Mouse (Mus musculus) heart, postnatal 0 days (tissue): ENCODE data around the gene Hamp. TPM values are rescaled to one million over a fixed set of nuclear protein-coding genes. Genes with fewer than 3 reads are reported as not detected.

ENCODE experiments used
- ATAC-seq: fragments of 200-750 bp; cut with Nextera tagmentation; 2 replicates; pipeline ENCODE4 v1.8.0; 2017; ENCODE audit warnings: low read depth, moderate number of reproducible peaks, moderate library complexity; ENCODE audit not compliant: insufficient read depth
- DNase-seq: peaks from one replicate; pipeline ENCODE4 v3.0.0-alpha.2; 2016; ENCODE audit warnings: low spot score
- H3K27ac ChIP-seq: fragments of 300-500 bp; sonication (generic); 2 replicates; pipeline ENCODE4 v1.5.1; 2014; ENCODE audit warnings: low read depth, mild to moderate bottlenecking
- H3K27me3 ChIP-seq: fragments of 300-500 bp; sonication (generic); 2 replicates; pipeline ENCODE4 v1.6.1; 2014; ENCODE audit warnings: low read length, mixed read lengths; ENCODE audit not compliant: control insufficient read depth, insufficient read depth
- H3K36me3 ChIP-seq: fragments of 300-500 bp; sonication (generic); replicated peaks from 2 replicates; pipeline ENCODE4 v1.6.1; 2014; ENCODE audit warnings: low read length, mixed read lengths; ENCODE audit not compliant: control insufficient read depth, insufficient read depth
- H3K4me1 ChIP-seq: fragments of 300-500 bp; sonication (generic); 2 replicates; pipeline ENCODE4 v1.6.1; 2014; ENCODE audit warnings: antibody characterized with exemption; ENCODE audit not compliant: control insufficient read depth, insufficient read depth
- H3K4me2 ChIP-seq: fragments of 300-500 bp; sonication (generic); 2 replicates; pipeline ENCODE4 v1.6.1; 2014; ENCODE audit warnings: low read depth, mild to moderate bottlenecking, low read length, moderate library complexity
- H3K4me3 ChIP-seq: fragments of 300-500 bp; sonication (generic); 2 replicates; pipeline ENCODE4 v1.5.1; 2014; ENCODE audit warnings: low read depth, low read length
- H3K9ac ChIP-seq: fragments of 300-500 bp; sonication (generic); replicated peaks from 2 replicates; pipeline ENCODE4 v1.6.1; 2014; ENCODE audit warnings: low read depth, low read length, mixed read lengths
- H3K9me3 ChIP-seq: fragments of 300-500 bp; sonication (generic); replicated peaks from 2 replicates; pipeline ENCODE4 v1.6.1; 2016; ENCODE audit warnings: low read length; ENCODE audit not compliant: control insufficient read depth
- CTCF ChIP-seq: IDR thresholded peaks from 2 replicates; pipeline ENCODE4 v1.5.1; 2016; ENCODE audit warnings: antibody characterized with exemption, control low read depth, low read depth
- EP300 ChIP-seq: IDR thresholded peaks from 2 replicates; pipeline ENCODE4 v1.6.1; 2016; ENCODE audit warnings: antibody characterized with exemption, low read depth
- WGBS: fragments of 180-500 bp; shearing (Covaris S2); extraction: QIAGEN DNeasy Blood & Tissue Kit; methylation state at CpG from one replicate; pipeline ENCODE4 v1.1.7; 2014; 5-methylcytosine and 5-hydroxymethylcytosine counted together
- polyA plus RNA-seq: library from polyadenylated mRNA; unstranded; fragments of >200 nt; fragmentation: Nextera tagmentation; extraction: Ambion mirVana; gene quantifications from 2 replicates; pipeline ENCODE4 v1.2.1, GENCODE M21; 2015
- total RNA-seq: library from RNA; depleted of rRNA; stranded (reverse); fragments of >200 nt; gene quantifications from 2 replicates; pipeline ENCODE4 v1.2.3, GENCODE M21; 2014; ENCODE audit warnings: low replicate concordance

The Hamp gene
- total and polyA plus RNA-seq, 2 experiments from 2014 or later = 1.7 TPM; not detected in 1

- Histone ChIP-seq H3K4me2 (no peak overlapping the region), H3K9ac (no peak overlapping the region), H3K27me3 (peaks cover 14% of the 10 kb centered on the region), H3K27ac (no peak overlapping the region), H3K36me3 (no peaks in the 10 kb centered on the region), H3K4me3 (no peak overlapping the region), H3K4me1 (peaks cover 8% of the 10 kb centered on the region), H3K9me3 (no peaks in the 10 kb centered on the region)
- 77% methylated on average over 8 of the region's 8 CpGs for WGBS
- no peak for DNase-seq
- ATAC-seq = no peak
- TF ChIP-seq CTCF (no peak), EP300 (no peak)
These were observed 24.8 kb upstream of the Hamp start for GRCm38 (mm10) chr7:30968611-30969010.

- DNase-seq (no peak), ATAC-seq (no peak)
- TF ChIP-seq EP300 (no peak), CTCF (no peak)
- H3K36me3 ChIP-seq = no peaks in the 10 kb centered on the region
- H3K27me3 ChIP-seq = no peaks in the 10 kb centered on the region
- H3K9me3 ChIP-seq = no peaks in the 10 kb centered on the region
- no peak overlapping the region for H3K4me3 ChIP-seq
- no peak overlapping the region for H3K4me2 ChIP-seq
- no peak overlapping the region for H3K9ac ChIP-seq
- WGBS = 83% methylated on average over 3 of the region's 3 CpGs
- H3K4me1 ChIP-seq = peaks cover 14% of the 10 kb centered on the region
- H3K27ac ChIP-seq = no peak overlapping the region
These were observed 22.8 kb upstream of the Hamp start for GRCm38 (mm10) chr7:30966657-30967056.

GRCm38 (mm10) chr7:30965677-30966076 lies 21.8 kb upstream of the Hamp start:
- H3K36me3 ChIP-seq = no peaks in the 10 kb centered on the region
- H3K4me3 ChIP-seq = no peak overlapping the region
- no peak for DNase-seq
- H3K27ac ChIP-seq = no peak overlapping the region
- WGBS = 91% methylated on average over 14 of the region's 14 CpGs
- H3K27me3 ChIP-seq = no peaks in the 10 kb centered on the region
- H3K4me2 ChIP-seq = no peak overlapping the region
- H3K9ac ChIP-seq = no peak overlapping the region
- TF ChIP-seq CTCF (no peak), EP300 (no peak)
- no peaks in the 10 kb centered on the region for H3K9me3 ChIP-seq
- H3K4me1 ChIP-seq = peaks cover 19% of the 10 kb centered on the region
- ATAC-seq = no peak

GRCm38 (mm10) chr7:30964366-30964765 lies 20.5 kb upstream of the Hamp start:
- WGBS = 83% methylated on average over 7 of the region's 7 CpGs
- H3K27me3 ChIP-seq = no peaks in the 10 kb centered on the region
- no peak for ATAC-seq

GRCm38 (mm10) chr7:30962862-30963261 lies 19.0 kb upstream of the Hamp start:
- Histone ChIP-seq H3K9ac (no peak overlapping the region), H3K9me3 (no peaks in the 10 kb centered on the region), H3K27me3 (no peaks in the 10 kb centered on the region), H3K36me3 (peaks cover 6% of the 10 kb centered on the region; the same call in 1 of the 2 replicates), H3K4me3 (no peak overlapping the region), H3K4me2 (no peak overlapping the region), H3K4me1 (peaks cover 27% of the 10 kb centered on the region), H3K27ac (no peak overlapping the region)
- no peak for DNase-seq
- ATAC-seq = no peak
- no peak for TF ChIP-seq EP300
- TF ChIP-seq CTCF = no peak
- 88% methylated on average over 5 of the region's 5 CpGs for WGBS

More at GRCm38 (mm10) chr7:30964366-30964765, 20.5 kb upstream of the Hamp start:
- no peak overlapping the region for H3K27ac ChIP-seq
- H3K36me3 ChIP-seq = no peaks in the 10 kb centered on the region
- H3K4me3 ChIP-seq = no peak overlapping the region
- no peak overlapping the region for H3K9ac ChIP-seq
- peaks cover 19% of the 10 kb centered on the region for H3K4me1 ChIP-seq
- H3K9me3 ChIP-seq = no peaks in the 10 kb centered on the region
- no peak overlapping the region for H3K4me2 ChIP-seq
- no peak for TF ChIP-seq EP300
- no peak for TF ChIP-seq CTCF
- no peak for DNase-seq

GRCm38 (mm10) chr7:30959786-30960349 lies 16.0 kb upstream of the Hamp start:
- no peak overlapping the region for H3K4me2 ChIP-seq
- 78% methylated on average over 6 of the region's 6 CpGs for WGBS
- H3K9ac ChIP-seq = no peak overlapping the region
- no peak overlapping the region for H3K27ac ChIP-seq
- no peaks in the 10 kb centered on the region for H3K9me3 ChIP-seq
- H3K36me3 ChIP-seq = peaks cover 12% of the 10 kb centered on the region
- TF ChIP-seq EP300 = no peak
- TF ChIP-seq CTCF = no peak
- DNase-seq (no peak), ATAC-seq (no peak)
- no peak overlapping the region for H3K4me3 ChIP-seq
- H3K27me3 ChIP-seq = no peaks in the 10 kb centered on the region
- H3K4me1 ChIP-seq = peaks cover 34% of the 10 kb centered on the region
